Mouse (Mus musculus) heart, embryonic 16.5 days (tissue): ENCODE data around the gene Myo6. TPM values are rescaled to one million over a fixed set of nuclear protein-coding genes. Genes with fewer than 3 reads are reported as not detected.
A peak's percentile ranks its signal among the peaks of the same experiment; 100 is the strongest.

ENCODE experiments used
- ATAC-seq: fragments of 200-750 bp; cut with Nextera tagmentation; replicated peaks from 2 replicates; pipeline ENCODE4 v1.8.0; 2017; ENCODE audit warnings: moderate number of reproducible peaks; ENCODE audit not compliant: insufficient read depth, low FRiP score; ENCODE audit errors: extremely low read depth
- H3K27ac ChIP-seq: fragments of 300-500 bp; sonication (generic); 2 replicates; pipeline ENCODE4 v1.5.1; 2014; ENCODE audit warnings: mild to moderate bottlenecking, low read length, control low read depth, moderate library complexity
- H3K27me3 ChIP-seq: fragments of 300-500 bp; sonication (generic); 2 replicates; pipeline ENCODE4 v1.6.1; 2014; ENCODE audit warnings: low read length, mixed read lengths; ENCODE audit not compliant: control insufficient read depth, insufficient read depth
- H3K36me3 ChIP-seq: fragments of 300-500 bp; sonication (generic); 2 replicates; pipeline ENCODE4 v1.6.1; 2014; ENCODE audit not compliant: control insufficient read depth, insufficient read depth
- H3K4me1 ChIP-seq: fragments of 300-500 bp; sonication (generic); 2 replicates; pipeline ENCODE4 v1.6.1; 2014; ENCODE audit warnings: low read length, mixed read lengths; ENCODE audit not compliant: control insufficient read depth, insufficient read depth
- H3K4me2 ChIP-seq: fragments of 300-500 bp; sonication (generic); 2 replicates; pipeline ENCODE4 v1.6.1; 2014; ENCODE audit warnings: low read depth, mild to moderate bottlenecking, control low read depth, low read length
- H3K4me3 ChIP-seq: fragments of 300-500 bp; sonication (generic); 2 replicates; pipeline ENCODE4 v1.5.1; 2014; ENCODE audit warnings: mild to moderate bottlenecking, control low read depth, low read length
- H3K9ac ChIP-seq: fragments of 300-500 bp; sonication (generic); 2 replicates; pipeline ENCODE4 v1.6.1; 2014; ENCODE audit warnings: low read length, control low read depth
- H3K9me3 ChIP-seq: fragments of 300-500 bp; sonication (generic); replicated peaks from 2 replicates; pipeline ENCODE4 v1.6.1; 2016; ENCODE audit warnings: low read length; ENCODE audit not compliant: control insufficient read depth
- WGBS: fragments of 180-500 bp; shearing (Covaris S2); extraction: QIAGEN DNeasy Blood & Tissue Kit; methylation state at CpG from one replicate; pipeline ENCODE4 v1.1.7; 2014; 5-methylcytosine and 5-hydroxymethylcytosine counted together
- polyA plus RNA-seq: library from polyadenylated mRNA; unstranded; fragments of >200 nt; fragmentation: Nextera tagmentation; extraction: Ambion mirVana; gene quantifications from 2 replicates; pipeline ENCODE4 v1.2.1, GENCODE M21; 2015

Gene Myo6
- polyA plus RNA-seq, 1 experiment from 2014 or later: 10.0 TPM

- H3K4me2 ChIP-seq: no peak overlapping the region
- no peak overlapping the region for H3K27ac ChIP-seq
- H3K9me3 ChIP-seq: no peaks in the 10 kb centered on the region
- no peaks in the 10 kb centered on the region for H3K36me3 ChIP-seq
- H3K4me1 ChIP-seq: no peaks in the 10 kb centered on the region
- no peak for ATAC-seq
- no peaks in the 10 kb centered on the region for H3K27me3 ChIP-seq
- WGBS: 73% methylated on average over 12 of the region's 12 CpGs
- no peak overlapping the region for H3K9ac ChIP-seq
- no peak overlapping the region for H3K4me3 ChIP-seq
Observed at GRCm38 (mm10) chr9:80210096-80210495, 45.3 kb downstream of the Myo6 start.

DNA sequence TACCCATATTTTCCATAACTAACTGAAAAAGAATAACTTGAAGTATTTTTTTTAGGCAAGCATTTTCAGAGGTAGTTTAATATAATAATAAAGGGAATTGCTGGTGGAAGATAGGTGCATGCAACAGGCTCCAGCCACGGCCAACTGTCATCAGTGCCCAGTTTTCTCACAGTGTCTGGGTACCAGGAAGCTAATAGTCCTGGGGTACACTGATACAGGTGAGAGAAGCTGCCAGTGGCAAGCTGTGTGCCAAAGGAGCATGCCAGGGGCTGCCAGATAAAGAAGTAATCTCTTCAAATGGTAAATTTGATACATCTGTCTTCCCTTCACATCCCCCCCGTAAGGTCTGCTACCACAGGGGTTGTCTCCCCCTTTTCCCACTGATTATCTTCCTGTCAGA lies 48.6 kb downstream of the Myo6 start:
- no peaks in the 10 kb centered on the region for H3K36me3 ChIP-seq
- no peak for ATAC-seq
- H3K9ac ChIP-seq: no peak overlapping the region
- no peaks in the 10 kb centered on the region for H3K9me3 ChIP-seq
- H3K4me2 ChIP-seq: no peak overlapping the region
- no peak overlapping the region for H3K27ac ChIP-seq
- no peaks in the 10 kb centered on the region for H3K27me3 ChIP-seq
- 80% methylated on average over 2 of the region's 2 CpGs for WGBS
- 0 out of 2 replicates have a peak, but pooled peaks cover 9% of the 10 kb centered on the region for H3K4me1 ChIP-seq
- H3K4me3 ChIP-seq: no peak overlapping the region

- 86% methylated on average over 5 of the region's 5 CpGs for WGBS
Observed at GRCm38 (mm10) chr9:80215502-80215901, 50.7 kb downstream of the Myo6 start.

DNA sequence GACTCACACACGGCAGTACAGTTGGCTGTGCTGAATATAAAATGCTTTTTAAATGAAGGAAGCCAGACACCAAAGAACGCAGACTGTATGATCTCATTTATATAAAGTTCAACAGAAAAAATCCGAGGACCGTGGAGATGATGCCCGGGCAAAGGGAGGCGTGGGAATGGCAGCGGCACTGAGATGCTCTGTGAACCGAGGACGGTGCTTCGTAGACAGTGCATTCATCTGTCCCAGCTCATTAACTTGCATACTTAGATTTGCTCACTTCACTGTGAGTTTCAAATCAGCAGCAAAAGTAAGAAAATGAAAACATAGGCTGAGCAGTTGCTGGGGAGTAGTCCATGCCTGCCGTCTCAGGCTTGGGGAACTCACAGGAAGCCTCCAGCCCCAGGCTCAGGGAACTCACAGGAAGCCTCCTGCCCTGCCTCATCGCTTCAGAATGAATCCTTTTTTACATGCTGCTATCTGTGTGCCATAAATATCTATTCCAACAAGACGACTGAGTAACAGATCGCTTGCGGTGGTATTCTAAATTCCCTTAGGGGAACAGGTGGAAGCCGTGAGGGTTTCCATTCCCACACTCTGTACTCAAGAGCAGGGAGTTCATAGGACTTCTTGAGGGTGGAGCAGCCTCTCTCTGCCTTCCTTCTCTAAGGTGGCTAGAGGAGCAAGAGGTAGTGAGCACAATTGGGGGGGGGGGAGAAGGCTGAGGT lies 52.1 kb downstream of the Myo6 start:
- Histone ChIP-seq H3K4me3 (no peak overlapping the region), H3K4me1 (0 out of 2 replicates have a peak, but pooled peaks cover 9% of the 10 kb centered on the region), H3K9ac (peak overlapping the region; percentile 7; the same call in 1 of the 2 replicates), H3K9me3 (no peaks in the 10 kb centered on the region), H3K27ac (no peak overlapping the region), H3K36me3 (no peaks in the 10 kb centered on the region), H3K27me3 (no peaks in the 10 kb centered on the region), H3K4me2 (peak overlapping the region; percentile 38; the same call in 1 of the 2 replicates)
- 67% methylated on average over 16 of the region's 16 CpGs for WGBS
- no peak for ATAC-seq

More at GRCm38 (mm10) chr9:80215502-80215901, 50.7 kb downstream of the Myo6 start:
- Histone ChIP-seq H3K9ac (no peak overlapping the region), H3K4me2 (no peak overlapping the region), H3K27ac (no peak overlapping the region), H3K4me1 (0 out of 2 replicates have a peak, but pooled peaks cover 9% of the 10 kb centered on the region), H3K9me3 (no peaks in the 10 kb centered on the region), H3K36me3 (no peaks in the 10 kb centered on the region), H3K27me3 (no peaks in the 10 kb centered on the region), H3K4me3 (no peak overlapping the region)
- no peak for ATAC-seq

- no peak overlapping the region for H3K4me2 ChIP-seq
- H3K4me3 ChIP-seq: no peak overlapping the region
- H3K36me3 ChIP-seq: peaks cover 2% of the 10 kb centered on the region; the same call in 1 of the 2 replicates
- ATAC-seq: no peak
- 0 out of 2 replicates have a peak, but pooled peaks cover 9% of the 10 kb centered on the region for H3K4me1 ChIP-seq
- H3K9me3 ChIP-seq: no peaks in the 10 kb centered on the region
- no peaks in the 10 kb centered on the region for H3K27me3 ChIP-seq
- 81% methylated on average over 6 of the region's 6 CpGs for WGBS
- no peak overlapping the region for H3K9ac ChIP-seq
- H3K27ac ChIP-seq: no peak overlapping the region
Observed at GRCm38 (mm10) chr9:80218718-80219117, 53.9 kb downstream of the Myo6 start.

DNA sequence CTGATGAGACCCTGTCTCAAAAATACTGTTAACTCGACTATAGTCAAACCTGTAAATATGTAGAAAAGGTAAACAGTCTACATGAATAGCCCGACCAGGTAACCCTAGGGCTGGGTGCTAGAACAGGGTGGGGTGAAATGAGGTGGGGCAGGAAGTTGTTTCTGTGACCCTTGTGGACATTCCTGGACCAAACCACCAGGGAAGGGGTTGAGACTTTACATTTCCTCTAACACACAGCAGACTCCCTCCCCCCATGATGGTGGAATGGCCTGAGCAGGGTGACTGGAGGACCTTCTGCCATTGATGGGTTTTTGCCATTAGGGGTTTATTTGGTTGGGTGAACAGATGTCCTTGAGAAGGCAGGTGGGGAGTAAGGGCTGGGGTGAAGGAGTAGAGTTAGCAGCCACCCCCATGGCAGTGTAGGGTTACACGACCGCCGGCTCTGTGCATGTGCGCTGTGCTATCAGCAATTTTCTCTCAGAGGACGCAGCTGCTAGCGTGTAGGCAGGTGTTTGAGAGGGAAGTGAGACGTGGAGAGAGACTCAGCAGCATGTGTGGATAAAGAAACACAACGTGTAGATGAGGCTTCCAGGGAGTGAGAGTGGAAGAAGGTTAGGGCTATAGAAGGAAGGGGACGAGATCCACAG lies 59.3 kb downstream of the Myo6 start:
- no peak overlapping the region for H3K27ac ChIP-seq
- H3K9ac ChIP-seq: no peak overlapping the region
- H3K4me3 ChIP-seq: no peak overlapping the region
- WGBS: 66% methylated on average over 11 of the region's 11 CpGs
- H3K36me3 ChIP-seq: peaks cover 2% of the 10 kb centered on the region; the same call in 1 of the 2 replicates
- no peaks in the 10 kb centered on the region for H3K27me3 ChIP-seq
- no peaks in the 10 kb centered on the region for H3K9me3 ChIP-seq
- H3K4me2 ChIP-seq: no peak overlapping the region
- H3K4me1 ChIP-seq: 0 out of 2 replicates have a peak, but pooled peaks cover 2% of the 10 kb centered on the region
- ATAC-seq: no peak

- no peaks in the 10 kb centered on the region for H3K9me3 ChIP-seq
- H3K27me3 ChIP-seq: no peaks in the 10 kb centered on the region
- no peak overlapping the region for H3K27ac ChIP-seq
- no peak overlapping the region for H3K9ac ChIP-seq
- H3K4me2 ChIP-seq: no peak overlapping the region
- ATAC-seq: no peak
- H3K4me3 ChIP-seq: no peak overlapping the region
- WGBS: 90% methylated on average over 5 of the region's 5 CpGs
- peaks cover 2% of the 10 kb centered on the region; the same call in 1 of the 2 replicates for H3K36me3 ChIP-seq
- H3K4me1 ChIP-seq: 0 out of 2 replicates have a peak, but pooled peaks cover 2% of the 10 kb centered on the region
Observed at GRCm38 (mm10) chr9:80226579-80227325, 61.9 kb downstream of the Myo6 start.

- Histone ChIP-seq H3K9ac (no peak overlapping the region), H3K4me1 (no peaks in the 10 kb centered on the region), H3K4me2 (no peak overlapping the region), H3K36me3 (no peaks in the 10 kb centered on the region), H3K27me3 (no peaks in the 10 kb centered on the region), H3K9me3 (no peaks in the 10 kb centered on the region), H3K27ac (no peak overlapping the region), H3K4me3 (no peak overlapping the region)
- WGBS: 92% methylated on average over 4 of the region's 4 CpGs
- ATAC-seq: no peak
Observed at GRCm38 (mm10) chr9:80233831-80234455, 69.1 kb downstream of the Myo6 start.
